Mouse (Mus musculus): ENCODE results near the gene Cidec.
A peak's percentile ranks its signal among the peaks of the same experiment; 100 is the strongest.

The Cidec gene

DNA sequence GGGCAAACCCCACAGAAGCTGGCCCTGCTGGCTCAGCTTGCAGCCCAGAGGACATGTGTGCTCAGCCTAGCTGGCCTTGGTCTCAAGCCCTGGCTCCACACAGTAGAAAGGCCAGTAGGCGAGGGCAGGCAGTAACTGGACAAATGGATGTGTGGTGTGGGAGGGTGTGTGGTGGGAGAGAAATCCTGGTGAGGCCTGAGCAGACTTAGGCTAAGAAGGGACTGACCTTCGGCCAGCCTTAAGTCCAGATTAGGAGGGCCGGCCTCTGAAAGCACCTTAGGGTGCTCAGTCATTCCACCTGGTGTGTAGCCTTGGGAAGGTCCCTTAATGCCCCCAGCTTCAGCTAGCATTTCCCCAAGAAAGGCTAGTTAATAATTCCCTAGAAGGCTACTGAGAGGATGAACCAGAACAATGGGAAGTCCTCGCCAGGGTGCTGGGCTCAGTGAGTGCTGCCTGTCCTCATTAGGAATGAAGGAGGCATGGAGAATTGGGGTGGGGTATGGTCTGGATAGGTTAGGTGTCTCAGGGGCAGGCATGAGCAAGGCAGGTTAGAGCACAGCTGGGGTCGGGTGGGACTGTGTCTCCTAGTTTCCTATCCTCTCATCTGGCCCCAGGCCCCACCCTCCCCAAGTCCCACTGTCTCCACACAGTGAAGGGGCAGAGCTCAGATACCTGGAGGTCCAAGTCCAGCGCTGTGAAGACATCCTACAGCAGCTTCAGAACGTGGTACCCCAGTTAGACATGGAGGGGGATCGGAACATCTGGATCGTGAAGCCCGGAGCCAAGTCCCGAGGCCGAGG lies 30.7 kb downstream of the Cidec start:
- no peak for DNase-seq

DNA sequence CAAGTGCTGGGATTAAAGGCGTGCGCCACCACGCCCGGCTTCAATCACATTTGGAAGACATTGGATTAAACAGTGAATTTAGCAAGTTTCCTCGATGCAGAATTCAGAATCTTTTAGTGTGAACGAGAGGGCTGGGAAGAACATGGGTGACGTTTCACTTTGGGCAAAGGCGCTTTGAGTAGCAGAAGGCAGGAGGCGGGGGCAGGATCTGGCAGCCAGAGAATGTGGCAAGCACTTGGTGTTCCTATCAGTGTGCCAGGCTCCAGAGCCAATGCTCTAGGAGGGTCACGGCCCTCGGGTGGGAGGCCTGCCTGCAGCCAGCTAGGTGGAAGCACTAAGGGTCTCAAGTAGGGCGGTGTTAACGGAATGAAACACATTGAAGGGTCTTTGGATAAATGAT lies 33.5 kb downstream of the Cidec start:
- no peak for DNase-seq

DNA sequence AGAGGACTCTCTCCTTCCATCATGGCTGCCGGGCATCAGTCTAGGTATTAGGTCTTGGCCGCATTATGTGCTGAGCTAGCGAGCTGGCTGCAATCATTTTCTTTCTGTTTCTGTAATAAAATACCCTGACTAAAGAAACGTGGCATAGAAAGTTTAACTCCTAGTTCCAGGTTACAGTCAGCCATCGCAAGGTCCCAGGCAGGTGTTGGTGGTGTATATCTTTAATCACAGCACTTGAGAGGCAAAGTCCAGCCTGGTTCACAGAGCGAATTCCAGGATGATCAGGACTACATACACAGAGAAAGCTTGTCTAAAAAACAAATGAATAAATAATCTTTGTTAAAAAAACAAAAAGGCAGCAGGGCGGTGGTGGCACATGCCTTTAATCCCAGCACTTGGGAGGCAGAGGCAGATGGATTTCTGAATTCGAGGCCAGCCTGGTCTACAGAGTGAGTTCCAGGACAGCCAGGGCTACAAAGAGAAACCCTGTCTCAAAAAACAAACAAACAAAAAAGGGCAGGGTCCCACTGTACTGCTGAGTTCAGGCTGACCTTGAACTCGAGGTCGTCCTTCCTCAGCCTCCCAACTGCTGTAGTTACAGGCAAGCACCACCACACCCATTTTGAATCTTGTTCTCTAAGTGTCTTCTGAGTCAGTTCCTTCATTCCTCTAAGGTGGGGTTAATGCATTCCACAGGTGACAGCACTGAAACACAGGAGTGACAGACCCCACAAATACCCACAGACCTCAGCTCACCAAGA lies 39.1 kb downstream of the Cidec start:
- no peak for DNase-seq

DNA sequence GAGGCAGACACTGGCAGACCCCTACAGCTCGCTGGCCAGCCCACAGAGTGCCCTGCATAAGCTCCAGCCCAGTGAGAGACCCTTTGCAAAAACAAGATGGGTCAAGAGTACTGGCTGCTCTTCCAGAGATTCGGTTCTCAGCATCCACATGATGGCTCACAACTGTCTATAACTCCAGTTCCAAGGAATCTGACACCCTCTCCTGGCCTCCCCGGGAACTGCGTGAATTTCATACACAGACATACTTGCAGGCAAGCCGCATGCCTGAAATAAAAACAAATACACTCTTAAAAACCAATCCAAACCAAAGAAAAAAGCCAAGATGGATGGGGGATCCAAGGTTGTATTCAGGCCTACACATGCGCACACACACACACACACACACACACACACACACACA lies 40.1 kb downstream of the Cidec start:
- DNase-seq, result no peak

DNA sequence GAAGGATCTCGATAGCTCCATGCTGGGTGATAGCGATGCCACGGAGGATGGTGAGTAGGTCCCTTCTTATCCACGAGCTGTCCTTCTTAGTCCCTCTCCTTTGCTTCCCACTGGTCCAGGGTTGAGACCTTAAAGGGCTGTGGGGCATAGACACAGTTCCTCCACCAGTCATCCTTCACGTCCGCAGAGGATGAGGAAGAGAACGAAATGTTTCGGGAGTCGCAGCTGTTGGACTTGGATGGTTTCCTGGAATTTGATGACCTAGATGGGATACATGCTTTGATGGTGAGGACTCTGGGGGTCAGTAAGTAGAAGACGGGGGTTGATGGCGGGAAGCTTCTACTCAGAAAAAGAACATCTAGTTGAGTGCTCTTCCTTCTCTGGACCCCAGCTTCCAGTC lies 40.7 kb downstream of the Cidec start:
- no peak for DNase-seq

DNA sequence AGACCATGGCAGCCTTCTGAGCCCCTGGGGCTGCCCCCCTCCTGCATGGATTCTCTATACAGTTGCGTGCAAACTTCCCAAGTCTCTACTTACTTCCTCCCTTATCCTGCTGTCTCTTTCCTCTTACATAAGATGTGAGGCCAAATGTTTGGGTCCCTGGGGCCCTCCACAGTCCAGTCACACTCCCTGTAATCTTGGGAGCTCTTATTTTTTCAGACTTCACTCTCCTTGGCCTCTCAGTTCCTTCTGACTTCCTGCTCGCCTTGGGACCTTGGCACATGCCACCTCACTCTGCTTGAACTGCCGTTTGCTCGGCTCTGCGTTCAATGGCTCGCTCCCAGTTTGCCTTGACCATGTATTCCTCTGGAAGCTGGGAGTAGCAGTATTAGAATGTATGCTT lies 41.6 kb downstream of the Cidec start:
- DNase-seq, result no peak

DNA sequence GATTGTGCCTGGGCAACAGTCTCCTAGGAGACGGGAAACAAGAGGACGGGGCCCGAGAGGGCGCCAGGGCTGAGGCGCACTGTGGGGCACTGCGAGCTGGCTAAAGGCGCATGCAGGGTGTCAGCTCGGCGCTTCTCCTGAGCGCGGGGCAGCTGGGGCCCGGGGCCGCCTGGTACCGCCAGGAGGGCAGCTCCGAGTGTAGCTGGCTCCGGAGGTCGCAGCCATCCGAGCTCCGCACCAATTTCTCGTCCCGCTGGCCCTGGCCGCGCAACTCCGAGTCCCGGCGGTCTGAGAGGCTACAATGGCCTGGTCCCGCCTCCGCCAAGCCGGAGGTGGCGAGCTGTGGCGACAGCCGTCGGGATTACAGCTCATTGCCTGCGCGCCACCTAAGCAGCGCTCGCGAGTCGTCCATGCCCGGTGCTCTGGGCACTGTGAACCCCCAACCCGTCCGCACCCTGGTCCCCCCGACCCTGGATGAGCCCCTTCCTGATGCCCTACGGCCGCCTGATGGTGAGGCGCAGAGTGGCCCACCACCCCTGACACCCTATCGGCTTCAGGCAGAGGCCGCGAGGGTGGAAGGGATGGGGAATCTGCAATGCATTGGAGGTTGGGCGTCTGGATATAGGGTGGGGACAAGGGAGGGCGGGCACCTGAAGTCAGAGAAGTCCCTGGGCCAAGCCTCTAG lies 43.0 kb downstream of the Cidec start:
- peak; percentile 43 for DNase-seq

DNA sequence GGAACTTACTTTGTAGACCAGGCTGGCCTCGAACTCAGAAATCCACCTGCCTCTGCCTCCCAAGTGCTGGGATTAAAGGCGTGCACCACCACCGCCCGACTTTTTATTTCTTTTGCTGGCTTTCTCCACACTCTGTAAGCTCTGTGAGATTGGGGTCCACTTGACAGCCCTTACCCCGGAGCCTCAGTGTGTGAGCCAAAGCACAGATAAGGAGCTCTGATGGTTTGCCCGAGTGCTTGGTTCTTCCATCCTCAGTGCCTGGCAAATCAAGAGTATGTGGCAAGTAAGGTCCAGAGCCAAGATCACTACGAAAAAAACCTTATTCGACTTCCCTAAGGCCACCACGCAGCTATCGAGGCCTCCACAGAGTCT lies 43.6 kb downstream of the Cidec start:
- DNase-seq, result no peak

DNA sequence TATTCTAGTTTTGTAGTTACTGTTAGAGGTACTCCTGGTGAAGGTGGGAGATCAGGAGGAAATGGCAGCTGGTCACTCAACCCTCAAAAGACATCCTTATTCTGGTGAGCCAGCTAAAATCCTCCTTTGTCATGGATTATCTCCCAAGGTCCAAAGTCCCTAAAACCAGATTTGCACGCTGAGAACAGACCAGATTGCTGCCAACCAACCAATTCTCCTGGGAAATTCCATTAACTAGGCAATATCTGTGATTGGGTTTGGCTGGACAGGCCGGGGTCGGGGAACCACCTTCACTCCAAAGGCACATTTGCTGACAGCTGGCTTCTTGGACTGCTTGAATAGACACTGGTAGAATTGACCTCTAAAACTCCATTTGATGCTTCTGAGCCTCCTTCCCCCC lies 44.8 kb downstream of the Cidec start:
- DNase-seq, result no peak

DNA sequence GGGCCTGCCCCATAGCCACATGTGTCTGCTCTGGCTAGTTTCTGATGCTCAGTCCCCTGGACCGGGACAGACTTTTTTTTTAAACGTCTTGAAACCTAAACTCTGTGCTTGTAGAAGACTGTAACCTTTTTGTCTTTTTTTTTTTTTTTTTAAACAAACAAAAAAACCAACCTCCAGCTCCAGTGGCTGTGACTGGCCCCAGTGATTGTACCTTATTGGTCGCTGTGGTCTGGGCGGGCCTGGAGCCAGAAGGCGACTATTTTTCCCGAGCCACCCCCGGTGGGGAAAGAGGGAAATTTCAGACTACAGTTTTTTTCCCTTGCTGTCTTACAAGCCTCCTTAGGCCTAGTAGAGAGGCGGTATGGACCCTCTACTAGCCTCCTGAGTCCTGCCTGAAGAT lies 46.6 kb downstream of the Cidec start, which contains the start of gene Ttll3:
Gene Ttll3, plus strand, starts transcription at position 301 of the 400 bp plus-strand sequence.
- DNase-seq, result no peak

DNA sequence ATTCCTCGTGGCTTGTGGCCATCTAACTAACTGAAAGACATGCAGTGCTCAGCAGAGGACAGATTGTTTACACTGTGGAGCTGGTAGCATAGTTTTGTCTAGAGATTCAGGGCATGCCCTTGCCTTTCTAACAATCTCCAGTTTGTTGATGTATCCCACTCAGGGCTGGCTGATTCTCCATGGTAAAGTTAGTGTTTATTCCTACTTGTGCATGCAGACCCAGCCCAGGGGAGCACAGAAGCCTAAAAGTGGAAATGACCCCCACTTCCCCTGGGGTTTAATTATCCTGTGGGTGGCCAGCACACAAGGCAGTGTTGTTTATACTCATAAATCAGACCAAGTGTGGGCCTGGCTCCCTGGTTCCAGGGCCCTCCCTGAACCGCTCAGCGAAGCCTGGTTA lies 49.5 kb downstream of the Cidec start:
- DNase-seq, result no peak

DNA sequence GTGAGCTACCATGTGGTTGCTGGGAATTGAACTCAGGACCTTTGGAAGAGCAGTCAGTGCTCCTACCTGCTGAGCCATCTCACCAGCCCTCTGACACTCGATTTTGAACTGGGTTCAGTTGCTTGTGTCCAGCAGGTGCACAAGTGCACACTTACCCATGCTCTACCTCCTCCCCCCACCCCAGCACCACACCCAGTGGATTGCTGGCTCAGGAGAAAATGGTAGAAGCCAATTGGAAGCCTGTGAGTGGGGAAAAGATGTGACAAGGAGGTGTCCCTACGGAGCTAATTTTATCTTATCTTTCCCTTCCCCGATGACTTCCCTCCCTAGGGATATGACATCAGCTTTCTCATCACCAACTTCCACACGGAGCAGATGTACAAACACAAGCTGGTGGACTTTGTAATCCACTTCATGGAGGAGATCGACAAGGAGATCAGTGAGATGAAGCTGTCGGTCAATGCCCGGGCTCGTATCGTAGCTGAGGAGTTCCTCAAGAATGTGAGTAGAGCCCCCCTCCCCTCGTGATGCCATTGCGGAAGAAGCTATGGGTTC lies 50.3 kb downstream of the Cidec start:
- no peak for DNase-seq

DNA sequence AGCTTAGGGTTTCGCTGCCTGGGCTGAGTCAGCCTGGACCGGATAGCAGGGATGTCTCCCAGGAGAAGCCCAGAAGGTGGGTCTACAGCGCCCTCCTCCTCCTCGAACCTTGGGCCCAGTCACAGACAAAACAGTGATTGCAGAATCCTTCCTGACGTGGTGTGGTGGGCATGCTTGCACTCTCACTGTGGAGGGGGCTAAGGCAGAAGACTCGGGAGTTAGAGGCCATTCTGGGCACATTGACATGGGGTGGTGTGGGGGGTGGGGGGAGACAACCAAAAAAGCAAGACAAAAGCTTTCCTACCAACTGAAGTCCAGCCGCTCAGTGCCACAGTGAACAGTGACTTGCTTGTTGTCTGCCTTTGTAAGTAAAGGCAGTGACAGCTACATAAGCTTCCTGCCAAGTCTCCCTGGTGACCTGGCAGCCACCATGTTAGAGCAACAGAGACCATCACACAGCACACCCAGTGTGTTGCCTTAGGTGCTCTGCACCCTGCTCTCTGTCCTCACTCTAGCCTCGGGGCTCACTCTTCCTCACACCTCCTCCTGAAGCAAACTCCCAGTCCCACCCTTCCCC lies 51.1 kb downstream of the Cidec start:
- no peak for DNase-seq

DNA sequence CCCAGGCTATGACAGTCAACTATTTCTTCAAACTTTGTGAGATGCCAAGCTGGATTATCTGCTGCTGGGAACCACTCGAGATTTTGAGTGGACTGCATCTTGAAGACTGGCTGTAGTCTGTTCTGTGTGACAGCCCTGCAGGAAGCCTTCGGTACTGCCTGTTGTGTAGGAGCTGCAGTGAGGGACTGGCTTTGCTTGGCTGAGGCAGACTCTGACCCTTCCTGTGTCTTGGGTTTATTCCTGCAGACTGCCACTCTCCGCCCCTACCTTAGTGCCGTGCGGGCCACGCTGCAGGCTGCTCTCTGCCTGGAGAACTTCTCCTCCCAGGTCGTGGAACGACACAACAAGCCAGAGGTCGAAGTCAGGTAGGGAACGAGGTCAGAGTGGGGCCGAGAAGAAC lies 55.1 kb downstream of the Cidec start:
- DNase-seq, result no peak

DNA sequence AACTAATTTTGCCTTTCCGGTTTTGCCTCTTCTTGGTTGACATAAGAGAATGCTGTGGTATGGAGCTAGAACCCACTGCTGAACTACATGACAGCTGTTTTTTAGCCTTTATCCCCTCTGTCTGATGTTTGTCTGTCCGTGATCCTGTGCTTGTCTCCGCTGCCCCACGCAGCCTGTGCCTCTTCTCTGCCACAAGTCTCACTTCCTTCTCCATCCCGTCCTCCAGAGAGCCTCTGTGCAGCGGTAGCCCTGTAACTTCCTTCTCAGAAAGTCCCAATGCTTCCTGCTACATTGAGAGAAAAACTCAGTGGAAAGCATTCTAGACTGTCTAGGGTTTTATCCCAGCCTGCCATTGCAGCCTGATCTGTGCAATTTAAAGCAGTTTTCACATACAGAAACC lies 56.3 kb downstream of the Cidec start:
- no peak for DNase-seq

DNA sequence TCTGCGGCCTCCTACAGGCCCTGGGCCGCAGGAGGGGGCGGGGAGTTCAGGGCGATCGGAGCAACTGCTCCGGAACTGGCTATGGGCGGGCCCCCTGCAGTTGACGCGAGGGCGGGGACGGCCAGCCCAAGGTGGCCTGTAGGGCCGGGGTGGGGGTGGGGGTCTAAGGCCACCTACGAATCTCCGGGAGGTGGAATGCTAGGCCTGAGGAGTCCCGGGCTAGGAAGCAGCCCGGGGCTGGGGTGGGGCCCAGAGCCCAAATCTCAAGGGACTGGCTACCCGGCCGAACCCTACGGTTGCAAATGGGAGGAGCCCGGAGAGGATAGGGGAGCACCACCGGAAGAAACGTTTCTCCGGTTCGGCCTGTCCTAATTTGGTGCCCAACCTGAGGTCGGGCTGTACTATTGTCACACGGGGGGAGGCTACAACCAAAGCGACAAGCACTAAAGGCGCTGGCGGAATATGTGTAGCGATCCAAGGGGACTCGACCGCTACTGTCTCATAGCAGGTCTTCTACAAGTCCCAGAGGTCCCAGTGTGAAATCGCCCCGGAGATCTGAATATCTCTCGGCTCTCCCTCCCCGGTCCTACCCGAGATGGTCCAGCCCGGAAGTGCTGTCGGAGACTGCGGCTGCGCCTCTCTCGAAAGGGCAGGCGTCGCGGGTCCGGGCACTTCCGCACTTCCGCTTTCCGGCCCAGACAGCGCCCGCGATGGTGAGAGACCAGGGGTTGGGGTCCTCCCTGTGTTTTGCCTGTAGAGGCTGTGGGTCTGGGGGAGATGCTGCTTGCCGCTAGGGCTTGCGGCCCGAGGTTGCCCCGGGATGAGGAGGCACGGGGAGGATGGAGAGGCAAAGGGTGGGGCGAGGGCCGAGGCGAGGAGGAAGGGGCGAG lies 57.8 kb downstream of the Cidec start, which contains the start of the genes Tada3 and Arpc4:
Gene Tada3, minus strand, starts transcription at position 388 of the 890 bp plus-strand sequence.
Gene Arpc4, plus strand, starts transcription at position 620 of the 890 bp plus-strand sequence.
- peak; percentile 92 for DNase-seq

DNA sequence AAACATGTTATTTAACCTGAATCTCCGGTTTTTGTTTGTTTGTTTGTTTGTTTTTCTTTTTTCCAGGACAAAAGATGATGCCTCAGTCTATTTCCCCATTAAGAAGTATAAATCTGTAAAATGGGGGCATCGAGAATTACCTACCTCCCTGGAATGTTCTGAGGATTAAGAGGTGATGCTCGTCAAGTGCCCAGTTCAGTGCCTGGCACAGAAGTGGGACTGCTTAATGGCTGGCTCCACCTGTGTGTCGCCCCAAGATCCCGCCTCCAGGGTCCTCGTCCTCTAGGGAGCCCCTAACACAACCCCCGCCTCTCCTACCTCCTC lies 58.4 kb downstream of the Cidec start:
- DNase-seq, result no peak

All from cerebellum, adult 8-10 months (tissue).